Mouse (Mus musculus): ENCODE measurements around the gene Syn3. TPM values are rescaled to one million over a fixed set of nuclear protein-coding genes. Genes with fewer than 3 reads are reported as not detected.

The Syn3 gene
- polyA plus RNA-seq, 1 experiment: 0.84 TPM

- H3K36me3 ChIP-seq (ENCODE audit: control insufficient read depth, insufficient read depth, low read length): no peaks in the 10 kb centered on the region
- TF ChIP-seq CTCF (IDR thresholded peaks at IDR 0.05; ENCODE audit: borderline replicate concordance, control insufficient read depth, extremely low read depth, insufficient read depth, low read length, poor library complexity): no peak
- no peak for TF ChIP-seq POLR2A (IDR thresholded peaks at IDR 0.05; ENCODE audit: control insufficient read depth, extremely low read depth, insufficient read depth, low read length, poor library complexity)
- no peak overlapping the region for H3K27ac ChIP-seq (ENCODE audit: control insufficient read depth, insufficient read depth, low read length)
- H3K4me1 ChIP-seq (replicated peaks; ENCODE audit: control insufficient read depth, insufficient read depth, low read length): peaks cover 5% of the 10 kb centered on the region
- DNase-seq: no peak
- no peaks in the 10 kb centered on the region for H3K27me3 ChIP-seq (ENCODE audit: control insufficient read depth, insufficient read depth, low read length)
- WGBS: 4% methylated on average over 2 of the region's 2 CpGs
- H3K4me3 ChIP-seq (ENCODE audit: control insufficient read depth, insufficient read depth, low read length): no peak overlapping the region
Observed at GRCm38 (mm10) chr10:86011172-86011571, 487.5 kb downstream of the Syn3 start.

- 51% methylated on average over 6 of the region's 6 CpGs for WGBS
- TF ChIP-seq CTCF (IDR thresholded peaks at IDR 0.05; ENCODE audit: borderline replicate concordance, control insufficient read depth, extremely low read depth, insufficient read depth, low read length, poor library complexity) (no peak), POLR2A (IDR thresholded peaks at IDR 0.05; ENCODE audit: control insufficient read depth, extremely low read depth, insufficient read depth, low read length, poor library complexity) (no peak)
- H3K27ac ChIP-seq (ENCODE audit: control insufficient read depth, insufficient read depth, low read length): no peak overlapping the region
- H3K4me3 ChIP-seq (ENCODE audit: control insufficient read depth, insufficient read depth, low read length): no peak overlapping the region
- no peaks in the 10 kb centered on the region for H3K27me3 ChIP-seq (ENCODE audit: control insufficient read depth, insufficient read depth, low read length)
- DNase-seq: no peak
- H3K4me1 ChIP-seq (replicated peaks; ENCODE audit: control insufficient read depth, insufficient read depth, low read length): peaks cover 5% of the 10 kb centered on the region
- no peaks in the 10 kb centered on the region for H3K36me3 ChIP-seq (ENCODE audit: control insufficient read depth, insufficient read depth, low read length)
Observed at GRCm38 (mm10) chr10:86010636-86011035, 488.1 kb downstream of the Syn3 start.

GRCm38 (mm10) chr10:86009688-86010087 lies 489.0 kb downstream of the Syn3 start:
- peaks cover 5% of the 10 kb centered on the region for H3K4me1 ChIP-seq (replicated peaks; ENCODE audit: control insufficient read depth, insufficient read depth, low read length)
- no peaks in the 10 kb centered on the region for H3K36me3 ChIP-seq (ENCODE audit: control insufficient read depth, insufficient read depth, low read length)
- no peak overlapping the region for H3K4me3 ChIP-seq (ENCODE audit: control insufficient read depth, insufficient read depth, low read length)
- H3K27ac ChIP-seq (ENCODE audit: control insufficient read depth, insufficient read depth, low read length): no peak overlapping the region
- DNase-seq: no peak
- WGBS: 92% methylated on average over 2 of the region's 2 CpGs
- no peaks in the 10 kb centered on the region for H3K27me3 ChIP-seq (ENCODE audit: control insufficient read depth, insufficient read depth, low read length)
- TF ChIP-seq CTCF (IDR thresholded peaks at IDR 0.05; ENCODE audit: borderline replicate concordance, control insufficient read depth, extremely low read depth, insufficient read depth, low read length, poor library complexity): no peak
- no peak for TF ChIP-seq POLR2A (IDR thresholded peaks at IDR 0.05; ENCODE audit: control insufficient read depth, extremely low read depth, insufficient read depth, low read length, poor library complexity)

- WGBS: 91% methylated on average over 5 of the region's 5 CpGs
- H3K4me1 ChIP-seq (replicated peaks; ENCODE audit: control insufficient read depth, insufficient read depth, low read length): peaks cover 3% of the 10 kb centered on the region
- H3K4me3 ChIP-seq (ENCODE audit: control insufficient read depth, insufficient read depth, low read length): no peak overlapping the region
- DNase-seq: no peak
- H3K27ac ChIP-seq (ENCODE audit: control insufficient read depth, insufficient read depth, low read length): no peak overlapping the region
- TF ChIP-seq POLR2A (IDR thresholded peaks at IDR 0.05; ENCODE audit: control insufficient read depth, extremely low read depth, insufficient read depth, low read length, poor library complexity) (no peak), CTCF (IDR thresholded peaks at IDR 0.05; ENCODE audit: borderline replicate concordance, control insufficient read depth, extremely low read depth, insufficient read depth, low read length, poor library complexity) (no peak)
- H3K36me3 ChIP-seq (ENCODE audit: control insufficient read depth, insufficient read depth, low read length): no peaks in the 10 kb centered on the region
- H3K27me3 ChIP-seq (ENCODE audit: control insufficient read depth, insufficient read depth, low read length): no peaks in the 10 kb centered on the region
Observed at GRCm38 (mm10) chr10:86006455-86006854, 492.2 kb downstream of the Syn3 start.

Other genes starting within 250 kb of the Syn3 start
- 30.5 and 39.7 TPM in 2 replicates for gene Timp3, start 198.5 kb downstream of the Syn3 start, polyA plus RNA-seq (2012; rRNA removed)
- gene Hsp90b1, start 206.6 kb upstream of the Syn3 start, polyA plus RNA-seq (2012; rRNA removed): 34.6 and 38.1 TPM in 2 replicates
- 0.93 and 1.0 TPM in 2 replicates for gene Ttc41, start 206.9 kb upstream of the Syn3 start, polyA plus RNA-seq (2012; rRNA removed)

Data from thymus, adult 2 months (tissue).